Mouse (Mus musculus) liver, postnatal 0 days (tissue): ENCODE measurements around the gene Ano1. TPM values are rescaled to one million over a fixed set of nuclear protein-coding genes. Genes with fewer than 3 reads are reported as not detected.

ENCODE experiments used
- ATAC-seq: fragments of 200-750 bp; cut with Nextera tagmentation; 2 replicates; pipeline ENCODE4 v1.8.0; 2017; ENCODE audit warnings: mild to moderate bottlenecking, moderate library complexity
- DNase-seq: peaks from one replicate; pipeline ENCODE4 v3.0.0-alpha.2; 2016
- H3K27ac ChIP-seq: fragments of 300-500 bp; sonication (generic); 2 replicates; pipeline ENCODE4 v1.5.1; 2014; ENCODE audit warnings: antibody characterized with exemption, moderate library complexity, mild to moderate bottlenecking, low read depth
- H3K27me3 ChIP-seq: fragments of 300-500 bp; sonication (generic); 2 replicates; pipeline ENCODE4 v1.6.1; 2014; ENCODE audit warnings: low read length, control low read depth, mixed read lengths; ENCODE audit not compliant: insufficient read depth
- H3K36me3 ChIP-seq: fragments of 300-500 bp; sonication (generic); replicated peaks from 2 replicates; pipeline ENCODE4 v1.6.1; 2014; ENCODE audit warnings: mild to moderate bottlenecking, control low read depth, low read length, moderate library complexity, mixed read lengths; ENCODE audit not compliant: insufficient read depth
- H3K4me1 ChIP-seq: fragments of 300-500 bp; sonication (generic); 2 replicates; pipeline ENCODE4 v1.6.1; 2014; ENCODE audit warnings: antibody characterized with exemption, mild to moderate bottlenecking, control low read depth; ENCODE audit not compliant: insufficient read depth
- H3K4me2 ChIP-seq: fragments of 300-500 bp; sonication (generic); 2 replicates; pipeline ENCODE4 v1.6.1; 2014; ENCODE audit warnings: low read depth, mild to moderate bottlenecking, low read length, moderate library complexity, mixed read lengths
- H3K4me3 ChIP-seq: fragments of 300-500 bp; sonication (generic); 2 replicates; pipeline ENCODE4 v1.5.1; 2014; ENCODE audit warnings: low read depth, low read length
- H3K9ac ChIP-seq: fragments of 300-500 bp; sonication (generic); replicated peaks from 2 replicates; pipeline ENCODE4 v1.6.1; 2014; ENCODE audit warnings: mild to moderate bottlenecking, moderate library complexity
- H3K9me3 ChIP-seq: fragments of 300-500 bp; sonication (generic); 2 replicates; pipeline ENCODE4 v1.6.1; 2016; ENCODE audit warnings: mild to moderate bottlenecking, control low read depth, low read length, mixed read lengths
- CTCF ChIP-seq: sonication (generic); IDR thresholded peaks from 2 replicates; pipeline ENCODE4 v1.5.1; 2016; ENCODE audit warnings: antibody characterized with exemption, low read depth
- EP300 ChIP-seq: IDR thresholded peaks from 2 replicates; pipeline ENCODE4 v1.6.1; 2016; ENCODE audit warnings: antibody characterized with exemption, low read depth, mild to moderate bottlenecking
- WGBS: fragments of 180-500 bp; shearing (Covaris S2); extraction: QIAGEN DNeasy Blood & Tissue Kit; methylation state at CpG from one replicate; pipeline ENCODE4 v1.1.7; 2014; ENCODE audit not compliant: insufficient replicate concordance; 5-methylcytosine and 5-hydroxymethylcytosine counted together
- polyA plus RNA-seq: library from polyadenylated mRNA; unstranded; fragments of >200 nt; fragmentation: Nextera tagmentation; extraction: Ambion mirVana; gene quantifications from 2 replicates; pipeline ENCODE4 v1.2.1, GENCODE M21; 2015

Ano1 gene
- polyA plus RNA-seq, 1 experiment from 2014 or later = 1.1 TPM

GRCm38 (mm10) chr7:144553237-144554122, 198.3 kb downstream of the Ano1 start, which contains the start of gene Ppfia1:
Gene Ppfia1 (minus strand): TSS chr7:144553729.
- TF ChIP-seq CTCF (no peak), EP300 (no peak)
- ATAC-seq (peak; percentile 96), DNase-seq (peak; percentile 99)
- Histone ChIP-seq H3K27ac (peak within 1 kb of the TSS; percentile 82), H3K36me3 (peaks cover 12% of the 10 kb centered on the region), H3K4me1 (peaks cover 32% of the 10 kb centered on the region), H3K27me3 (no peaks in the 10 kb centered on the region), H3K9ac (peak within 1 kb of the TSS; percentile 98), H3K4me3 (peak within 1 kb of the TSS; percentile 94), H3K9me3 (no peaks in the 10 kb centered on the region), H3K4me2 (peak within 1 kb of the TSS; percentile 92)
- WGBS = under 1% methylated on average over 88 of the region's 97 CpGs

GRCm38 (mm10) chr7:144552274-144552673, 199.5 kb downstream of the Ano1 start:
- DNase-seq (no peak), ATAC-seq (no peak)
- peak overlapping the region; percentile 92 for H3K4me2 ChIP-seq
- WGBS = 88% methylated on average over 8 of the region's 8 CpGs
- H3K9ac ChIP-seq = peak overlapping the region; percentile 98
- H3K4me3 ChIP-seq = peak overlapping the region; percentile 94; the same call in 1 of the 2 replicates
- no peak overlapping the region for H3K27ac ChIP-seq
- H3K36me3 ChIP-seq = peaks cover 12% of the 10 kb centered on the region
- no peaks in the 10 kb centered on the region for H3K9me3 ChIP-seq
- no peaks in the 10 kb centered on the region for H3K27me3 ChIP-seq
- no peak for TF ChIP-seq CTCF
- no peak for TF ChIP-seq EP300
- H3K4me1 ChIP-seq = peaks cover 32% of the 10 kb centered on the region

- DNase-seq = no peak
- H3K9me3 ChIP-seq = no peaks in the 10 kb centered on the region
- no peak overlapping the region; the same call in 1 of the 2 replicates for H3K9ac ChIP-seq
- 0 out of 2 replicates have a peak overlapping the region, but pooled peaks have one; percentile 29 for H3K27ac ChIP-seq
- H3K27me3 ChIP-seq = no peaks in the 10 kb centered on the region
- no peak overlapping the region for H3K4me3 ChIP-seq
- H3K4me1 ChIP-seq = peaks cover 32% of the 10 kb centered on the region
- WGBS = 21% methylated on average over 1 of the region's 1 CpGs
- no peak overlapping the region for H3K4me2 ChIP-seq
- no peak; the same call in 1 of the 2 replicates for ATAC-seq
- TF ChIP-seq CTCF (no peak), EP300 (no peak)
- H3K36me3 ChIP-seq = peaks cover 12% of the 10 kb centered on the region
These were observed 201.0 kb downstream of the Ano1 start for GRCm38 (mm10) chr7:144550811-144551210.

DNA sequence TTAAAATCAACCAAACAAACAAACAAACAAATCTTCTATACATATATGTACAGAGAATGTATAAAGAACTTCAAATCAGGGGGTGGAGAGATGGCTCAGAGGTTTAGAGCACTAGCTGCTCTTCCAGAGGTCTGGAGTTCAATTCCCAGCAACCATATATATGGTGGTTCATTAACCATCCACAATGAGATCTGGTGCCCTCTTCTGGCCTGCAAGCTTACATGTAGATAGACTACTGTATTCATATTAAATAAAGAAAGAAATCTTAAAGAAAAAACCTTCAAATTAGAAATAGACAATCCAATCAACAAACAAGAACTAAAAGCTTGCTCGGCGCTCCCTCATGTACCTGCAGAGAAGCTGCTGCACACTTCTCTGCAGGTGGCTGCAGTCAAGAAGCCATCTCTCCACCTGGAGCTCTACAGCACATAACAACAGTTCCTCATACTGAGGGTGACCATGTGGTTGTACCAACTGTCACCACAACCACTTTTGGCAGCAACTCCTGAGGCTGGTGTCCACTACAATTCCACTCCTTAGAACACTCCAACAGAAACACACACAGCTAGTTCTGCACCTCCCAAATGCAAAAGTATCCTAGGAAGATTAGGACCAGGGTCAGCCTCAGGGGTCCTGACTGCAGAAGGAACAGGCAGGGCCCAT, 201.7 kb downstream of the Ano1 start:
- 0 out of 2 replicates have a peak overlapping the region, but pooled peaks have one; percentile 29 for H3K27ac ChIP-seq
- ATAC-seq = no peak
- H3K36me3 ChIP-seq = peaks cover 12% of the 10 kb centered on the region
- 95% methylated on average over 2 of the region's 2 CpGs for WGBS
- H3K4me3 ChIP-seq = no peak overlapping the region
- peaks cover 32% of the 10 kb centered on the region for H3K4me1 ChIP-seq
- H3K9me3 ChIP-seq = no peaks in the 10 kb centered on the region
- no peak overlapping the region for H3K4me2 ChIP-seq
- no peak for DNase-seq
- TF ChIP-seq CTCF (peak; percentile 33), EP300 (no peak)
- no peak overlapping the region for H3K9ac ChIP-seq
- no peaks in the 10 kb centered on the region for H3K27me3 ChIP-seq

- H3K9ac ChIP-seq = no peak overlapping the region
- ATAC-seq (no peak), DNase-seq (no peak)
- no peak overlapping the region for H3K27ac ChIP-seq
- WGBS = 82% methylated on average over 3 of the region's 3 CpGs
- H3K9me3 ChIP-seq = no peaks in the 10 kb centered on the region
- no peak overlapping the region for H3K4me2 ChIP-seq
- peaks cover 3% of the 10 kb centered on the region for H3K4me1 ChIP-seq
- no peak overlapping the region for H3K4me3 ChIP-seq
- H3K36me3 ChIP-seq = peaks cover 2% of the 10 kb centered on the region; the same call in 1 of the 2 replicates
- H3K27me3 ChIP-seq = no peaks in the 10 kb centered on the region
- TF ChIP-seq CTCF (no peak), EP300 (no peak)
These were observed 206.5 kb downstream of the Ano1 start for GRCm38 (mm10) chr7:144545231-144545630.

- Histone ChIP-seq H3K36me3 (no peaks in the 10 kb centered on the region; the same call in 1 of the 2 replicates), H3K4me2 (no peak overlapping the region), H3K27me3 (no peaks in the 10 kb centered on the region), H3K4me3 (no peak overlapping the region), H3K9me3 (no peaks in the 10 kb centered on the region), H3K27ac (no peak overlapping the region), H3K9ac (no peak overlapping the region), H3K4me1 (peaks cover 3% of the 10 kb centered on the region; the same call in 1 of the 2 replicates)
- DNase-seq (no peak), ATAC-seq (no peak)
- 74% methylated on average over 5 of the region's 5 CpGs for WGBS
- TF ChIP-seq CTCF (no peak), EP300 (no peak)
These were observed 210.4 kb downstream of the Ano1 start for GRCm38 (mm10) chr7:144541351-144541750.
